Mouse (Mus musculus): ENCODE measurements around the gene Unc5a.

- no peak for TF ChIP-seq POLR2A (IDR thresholded peaks at IDR 0.05; ENCODE audit: extremely low read depth, insufficient read depth, low read length)
- TF ChIP-seq CTCF (IDR thresholded peaks at IDR 0.05; ENCODE audit: low read depth, low read length) = no peak
Observed at GRCm38 (mm10) chr13:55020051-55020450, 70.8 kb downstream of the Unc5a start.
